Mouse (Mus musculus) lung, postnatal 25 days (tissue): Measurements from ENCODE around the gene Aktip.

Experiments
- DNase-seq: peaks from one replicate; pipeline ENCODE4 v3.0.0; 2022; ENCODE audit warnings: low spot score

Gene Aktip

GRCm38 (mm10) chr8:91126786-91127185 lies 73.0 kb downstream of the Aktip start:
- DNase-seq: no peak

GRCm38 (mm10) chr8:91124315-91124714 lies 75.5 kb downstream of the Aktip start:
- no peak for DNase-seq

GRCm38 (mm10) chr8:91118131-91118530 lies 81.6 kb downstream of the Aktip start:
- DNase-seq: no peak

GRCm38 (mm10) chr8:91117537-91117936 lies 82.2 kb downstream of the Aktip start:
- no peak for DNase-seq

GRCm38 (mm10) chr8:91114910-91115309 lies 84.9 kb downstream of the Aktip start:
- DNase-seq: no peak

- DNase-seq: no peak
These were observed 85.3 kb downstream of the Aktip start for GRCm38 (mm10) chr8:91114428-91114827.

GRCm38 (mm10) chr8:91111868-91112477 lies 87.8 kb downstream of the Aktip start:
- DNase-seq: no peak

- no peak for DNase-seq
These were observed 93.5 kb downstream of the Aktip start for GRCm38 (mm10) chr8:91106271-91106670.

GRCm38 (mm10) chr8:91098106-91098505 lies 101.7 kb downstream of the Aktip start:
- DNase-seq: no peak

GRCm38 (mm10) chr8:91094135-91094534 lies 105.6 kb downstream of the Aktip start:
- DNase-seq: no peak

- no peak for DNase-seq
These were observed 110.2 kb downstream of the Aktip start for GRCm38 (mm10) chr8:91089601-91090000.

GRCm38 (mm10) chr8:91088452-91088851 lies 111.3 kb downstream of the Aktip start:
- DNase-seq: no peak

- no peak for DNase-seq
These were observed 117.3 kb downstream of the Aktip start for GRCm38 (mm10) chr8:91082428-91082827.

- DNase-seq: no peak
These were observed 117.9 kb downstream of the Aktip start for GRCm38 (mm10) chr8:91081911-91082310.

GRCm38 (mm10) chr8:91079678-91080077 lies 120.1 kb downstream of the Aktip start:
- no peak for DNase-seq

- DNase-seq: no peak
These were observed 122.5 kb downstream of the Aktip start for GRCm38 (mm10) chr8:91077077-91077867.

- DNase-seq: peak; percentile 92
These were observed 129.4 kb downstream of the Aktip start for GRCm38 (mm10) chr8:91070275-91070859.

- DNase-seq: peak; percentile 97
These were observed 129.9 kb downstream of the Aktip start, which contains the start of gene Rbl2 for GRCm38 (mm10) chr8:91069834-91070233. Gene Rbl2 (plus strand): TSS chr8:91070057.

- no peak for DNase-seq
These were observed 130.4 kb downstream of the Aktip start for GRCm38 (mm10) chr8:91069407-91069806.

- DNase-seq: no peak
These were observed 134.6 kb downstream of the Aktip start for GRCm38 (mm10) chr8:91065179-91065578.
